Mouse (Mus musculus) kidney, postnatal 25 days (tissue): ENCODE measurements around the gene Phox2a.

Experiments used
- DNase-seq, 2 experiments: peaks; one replicate each; pipeline ENCODE4 v3.0.0; 2021; ENCODE audit warnings: mixed read lengths in 2 of 2

Phox2a gene

DNA sequence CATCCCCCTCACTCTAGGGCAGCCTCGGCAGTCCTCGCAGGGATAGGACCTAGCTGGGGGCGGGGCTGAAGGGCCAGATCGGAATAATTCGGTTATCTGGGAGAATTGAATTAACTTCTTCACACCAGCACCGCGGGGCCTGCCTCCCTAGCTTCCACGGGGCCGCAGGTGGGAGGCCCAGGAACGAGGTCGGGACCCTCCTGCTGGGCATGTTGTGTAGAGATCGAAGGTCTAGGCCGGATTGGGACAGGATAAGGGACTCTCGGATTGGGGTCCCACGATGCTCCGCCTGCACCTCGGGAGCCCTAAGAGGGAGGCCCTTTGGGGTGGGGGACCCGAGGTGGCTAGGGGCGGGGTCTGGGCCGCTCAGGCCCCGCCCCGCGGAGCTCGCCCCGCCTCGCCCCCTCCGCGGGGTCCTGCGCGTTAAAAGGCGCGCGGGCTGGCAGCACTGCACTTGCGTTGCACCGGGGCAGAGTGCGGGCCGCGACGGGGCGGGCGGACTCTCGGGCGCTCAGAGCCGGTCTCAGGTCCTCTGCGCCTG, at the start of gene Phox2a:
Gene Phox2a, plus strand, starts transcription at position 453 of the 541 bp plus-strand sequence.
- no peak for DNase-seq

DNA sequence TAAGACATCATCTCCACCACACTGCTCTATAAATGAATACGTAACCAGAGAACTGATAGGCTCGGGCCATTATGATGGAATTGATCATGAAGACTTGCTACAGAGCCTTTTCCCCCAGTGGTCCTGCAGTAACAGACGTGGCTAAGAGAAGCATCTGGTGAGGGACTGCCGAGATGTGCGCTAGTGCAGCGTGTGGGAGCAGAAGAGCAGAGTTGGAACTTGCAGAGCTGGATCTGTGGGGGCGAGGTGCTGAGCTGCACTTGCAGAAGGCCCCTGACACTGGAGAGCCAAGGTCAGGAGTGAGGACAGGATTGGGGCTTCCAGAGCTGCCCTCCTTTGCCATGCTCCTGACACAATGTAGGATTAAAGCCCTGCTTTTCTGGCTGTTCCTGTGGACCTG, 48.1 kb upstream of the Phox2a start:
- no peak for DNase-seq

DNA sequence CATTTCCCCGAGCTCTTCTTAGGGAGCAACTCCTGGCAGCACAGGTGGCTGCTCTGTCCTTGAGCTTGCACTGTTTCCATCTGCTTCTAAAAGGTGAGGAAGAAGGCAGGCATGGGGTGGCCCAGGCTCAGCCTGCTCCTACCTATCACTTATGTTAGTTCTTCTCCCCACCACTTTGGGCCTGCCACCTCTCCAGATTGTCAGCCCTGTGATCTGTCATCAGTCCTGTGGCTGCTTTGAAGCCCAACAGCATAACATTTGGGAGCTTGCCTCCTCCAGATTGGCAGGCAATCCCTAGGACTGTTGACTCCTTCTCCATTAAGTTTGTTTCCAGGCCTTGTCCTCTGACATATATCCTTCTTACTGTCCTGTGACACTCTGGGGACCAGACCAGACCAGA, 46.5 kb upstream of the Phox2a start:
- DNase-seq: no peak

DNA sequence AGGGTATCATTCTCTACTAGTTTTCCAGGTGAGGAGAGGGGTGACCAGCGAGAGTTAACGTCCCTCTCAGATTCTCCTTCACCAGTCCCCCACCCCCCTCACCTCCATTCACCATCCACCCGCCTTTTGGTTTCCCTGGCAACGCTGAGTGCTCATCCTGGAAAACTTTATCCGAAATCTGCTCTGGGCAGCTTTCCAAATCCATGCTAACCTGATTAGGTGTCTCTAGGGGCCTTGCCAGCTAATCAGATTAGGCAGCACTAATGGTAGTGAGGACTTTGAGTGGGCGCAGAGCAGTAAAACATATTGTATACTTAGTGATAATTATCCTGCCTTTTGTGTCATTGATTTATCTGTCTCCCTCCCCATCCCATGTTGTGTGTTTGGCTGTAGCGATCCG, 45.4 kb upstream of the Phox2a start:
- DNase-seq: no peak

DNA sequence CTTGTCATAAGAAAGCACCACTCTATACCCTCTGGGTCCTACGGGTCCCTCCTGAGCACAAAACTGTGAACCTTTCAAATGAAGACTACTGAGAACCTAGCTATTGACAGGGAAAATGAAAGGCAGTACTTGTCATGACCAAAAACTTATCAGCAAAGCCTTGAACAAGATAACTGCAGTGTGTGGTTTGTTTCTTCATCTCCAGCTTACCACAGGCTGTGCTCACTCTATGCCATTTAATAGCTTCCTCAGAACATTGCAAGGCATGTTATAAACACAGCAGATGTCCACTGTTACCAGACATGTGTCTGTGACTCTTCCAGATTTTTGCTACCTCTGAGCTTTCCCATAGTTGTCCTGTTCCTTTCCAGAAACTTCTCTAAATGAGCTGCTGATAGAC, 41.1 kb upstream of the Phox2a start:
- DNase-seq: no peak

DNA sequence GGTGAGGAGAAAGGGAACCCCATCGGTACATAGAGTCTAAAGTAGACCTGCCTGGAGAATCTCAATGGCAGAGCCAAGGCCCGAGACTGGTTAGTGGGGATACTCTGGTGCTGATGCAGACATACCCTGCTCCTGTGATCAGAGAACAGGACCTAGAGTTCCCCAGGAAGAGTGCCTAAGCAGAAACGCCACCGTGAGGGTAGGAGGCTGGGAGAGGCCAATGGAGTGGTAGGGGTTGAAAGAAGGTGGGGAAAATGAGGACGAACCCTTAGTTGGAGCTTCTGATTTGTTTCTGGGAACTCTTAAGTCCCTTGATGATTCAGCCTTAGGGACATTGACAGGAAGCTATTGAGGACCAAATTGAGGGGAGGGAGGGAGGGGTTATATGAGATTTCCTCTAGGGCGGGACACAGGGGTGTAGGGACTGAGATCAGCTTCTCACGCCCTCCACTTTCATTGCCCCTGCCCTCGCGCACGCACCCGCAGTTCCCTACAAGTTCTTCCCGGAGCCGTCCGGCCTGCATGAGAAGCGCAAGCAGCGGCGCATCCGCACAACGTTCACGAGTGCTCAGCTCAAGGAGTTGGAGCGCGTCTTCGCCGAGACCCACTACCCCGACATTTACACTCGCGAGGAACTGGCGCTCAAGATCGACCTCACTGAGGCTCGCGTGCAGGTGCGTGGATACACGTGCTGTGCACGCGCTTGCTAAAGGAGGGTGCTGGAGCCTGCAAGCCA, 2.4 kb downstream of the Phox2a start:
- DNase-seq: peak in 1 of 2 experiments; percentile 48

DNA sequence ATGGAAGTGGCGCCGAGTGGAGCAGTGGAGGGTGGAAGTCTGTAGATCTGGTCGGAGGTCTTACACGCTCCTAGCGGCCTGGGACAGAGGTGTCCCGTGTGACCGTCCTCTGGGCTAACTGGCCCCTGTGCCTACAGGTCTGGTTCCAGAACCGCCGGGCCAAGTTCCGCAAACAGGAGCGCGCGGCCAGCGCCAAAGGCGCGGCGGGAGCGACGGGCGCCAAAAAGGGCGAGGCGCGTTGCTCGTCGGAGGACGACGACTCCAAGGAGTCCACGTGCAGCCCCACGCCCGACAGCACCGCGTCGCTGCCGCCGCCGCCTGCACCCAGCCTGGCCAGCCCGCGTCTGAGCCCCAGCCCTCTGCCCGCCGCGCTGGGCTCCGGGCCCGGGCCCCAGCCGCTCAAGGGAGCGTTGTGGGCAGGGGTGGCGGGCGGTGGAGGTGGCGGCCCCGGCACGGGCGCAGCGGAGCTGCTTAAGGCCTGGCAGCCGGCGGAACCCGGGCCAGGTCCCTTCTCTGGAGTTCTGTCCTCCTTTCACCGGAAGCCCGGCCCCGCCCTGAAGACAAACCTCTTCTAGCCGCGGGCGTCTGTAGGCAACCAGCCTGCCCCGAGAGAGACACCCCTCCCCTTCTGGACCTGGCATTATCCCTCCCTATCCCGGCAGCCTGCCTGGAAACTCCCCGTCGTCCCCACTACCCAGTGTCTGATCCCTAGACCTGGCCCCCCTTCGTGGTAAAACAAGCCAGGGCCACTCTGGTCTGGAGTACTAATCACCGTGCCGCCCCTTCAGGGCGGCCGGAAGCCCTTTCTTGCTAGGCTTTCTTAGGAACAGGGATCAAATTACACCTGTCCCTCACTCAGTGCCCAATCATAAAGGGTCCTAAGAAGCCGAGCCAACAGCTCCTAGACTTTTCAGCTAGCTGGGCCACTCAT, 3.7 kb downstream of the Phox2a start:
- DNase-seq: peak; percentile 47 to 76

DNA sequence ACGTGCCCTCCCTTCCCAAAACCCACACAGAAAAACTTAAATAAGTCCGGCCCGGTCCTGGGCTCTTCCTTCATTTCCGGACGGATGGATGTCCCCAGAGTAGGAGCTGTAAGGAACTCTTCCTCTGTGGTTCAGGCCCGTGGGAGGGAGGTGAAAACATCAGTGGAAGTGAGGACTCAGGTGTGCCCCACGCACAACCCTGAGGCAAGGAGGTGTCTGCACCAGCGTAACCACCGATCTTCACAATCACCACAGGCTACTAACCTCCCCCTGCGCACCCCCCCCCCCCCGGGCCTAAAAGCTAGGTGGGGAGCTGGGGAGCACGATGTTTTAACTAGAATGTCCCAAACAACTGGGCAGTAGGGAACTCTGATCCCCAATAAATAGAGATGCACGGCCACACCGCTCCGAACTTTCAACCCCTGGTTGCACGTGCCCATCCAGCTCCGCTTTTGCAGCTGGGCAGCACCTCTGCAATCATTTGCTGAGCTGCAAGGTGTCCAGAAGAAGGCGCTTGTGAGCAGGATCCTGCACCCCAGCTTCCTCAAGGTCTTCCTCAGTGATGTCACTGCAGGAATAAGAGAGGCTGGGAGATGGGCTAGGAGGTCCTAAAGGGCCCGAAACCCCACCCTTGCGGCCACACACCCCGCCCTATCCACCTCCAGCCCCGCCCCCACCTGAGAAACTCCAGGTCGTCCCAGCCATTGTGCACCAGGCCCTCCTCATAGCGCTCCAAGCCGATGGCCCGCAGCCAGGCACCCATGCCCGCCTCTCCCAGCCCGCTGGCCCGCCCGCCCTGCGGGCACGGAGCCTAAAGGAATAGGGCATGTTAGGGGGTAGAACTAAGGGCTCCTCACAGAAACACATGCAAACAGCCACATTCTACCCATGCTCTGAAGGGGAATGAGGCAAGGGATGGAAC, 5.0 kb downstream of the Phox2a start:
- DNase-seq: peak; percentile 66 to 84

DNA sequence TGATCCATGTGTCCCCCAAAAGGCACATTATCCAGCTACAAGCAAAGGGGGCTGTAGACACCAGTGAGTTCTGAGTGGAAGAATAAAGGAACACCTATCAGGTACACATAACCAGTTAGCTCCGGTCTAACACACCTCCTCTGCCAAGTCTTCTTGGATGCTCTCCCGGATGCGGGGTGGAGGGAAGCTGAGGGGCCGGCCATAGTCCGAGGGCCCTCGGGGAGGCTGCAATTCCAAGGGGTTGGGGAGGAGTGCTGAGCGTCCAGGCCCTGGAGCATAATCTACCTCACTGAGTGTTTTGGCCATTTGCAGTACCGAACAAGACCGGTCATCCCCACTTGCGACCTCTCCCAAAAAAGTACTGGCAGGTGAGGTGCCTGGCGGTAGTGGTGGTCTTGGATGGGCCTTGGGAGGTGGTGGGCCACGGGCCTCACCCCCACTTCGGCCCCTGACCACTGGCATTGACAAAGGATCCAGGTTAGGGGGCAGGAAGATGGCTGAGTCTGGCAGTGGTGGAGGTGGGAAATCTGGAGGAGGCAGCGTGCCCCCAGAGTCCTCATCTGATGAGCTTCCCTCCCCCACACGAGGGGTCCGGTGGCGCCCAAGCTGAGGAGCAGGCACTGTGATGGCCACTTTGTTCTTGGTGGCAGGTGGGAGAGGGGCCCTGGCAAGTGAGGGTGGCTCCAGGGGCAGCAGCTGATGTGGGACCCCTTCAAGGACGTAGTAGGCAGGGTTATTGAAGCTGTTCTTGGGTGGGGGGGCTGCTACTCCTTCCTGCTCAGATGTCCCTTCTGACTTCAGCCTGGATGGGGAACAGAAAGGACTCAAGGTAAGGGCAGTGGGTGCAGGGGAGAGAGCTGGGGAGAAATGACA, 5.9 kb downstream of the Phox2a start:
- DNase-seq: peak; percentile 63 to 89

DNA sequence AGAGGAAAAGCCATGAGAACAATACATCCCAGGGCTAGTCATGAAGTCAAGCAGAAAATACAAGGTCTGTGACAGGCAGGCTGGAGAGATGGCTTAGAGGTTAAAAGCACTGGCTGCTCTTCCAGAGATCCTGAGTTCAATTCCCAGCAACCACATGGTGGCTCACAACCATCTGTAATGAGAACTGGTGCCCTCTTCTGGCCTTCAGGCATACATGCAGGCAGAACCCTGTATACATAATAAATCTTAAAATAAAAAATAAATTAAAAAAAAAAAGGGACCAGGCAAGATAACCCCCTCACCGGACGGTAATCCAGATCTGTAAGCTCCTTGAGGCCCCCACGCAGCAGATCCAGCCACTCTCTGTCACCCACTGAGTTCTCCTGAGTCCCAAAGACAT, 12.3 kb downstream of the Phox2a start:
- DNase-seq: no peak

DNA sequence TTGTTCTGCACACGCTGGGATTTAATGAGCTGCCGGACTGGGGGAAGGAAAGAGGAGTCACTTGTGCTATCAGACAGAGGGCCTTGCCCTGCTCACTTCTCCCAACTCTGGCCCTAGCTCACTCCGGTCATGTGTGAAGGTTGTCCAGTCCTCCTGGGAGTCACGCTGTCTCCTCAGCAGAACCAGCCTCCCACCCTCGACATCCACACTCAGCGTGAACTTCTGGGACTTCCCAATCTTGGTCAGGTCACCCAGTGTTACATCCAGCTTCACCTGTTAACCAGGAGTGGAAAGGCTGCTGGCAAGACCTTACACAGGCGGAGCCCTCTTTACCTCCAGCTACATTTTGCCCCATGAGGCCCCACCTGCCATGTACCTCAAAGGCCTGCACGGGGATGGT, 13.3 kb downstream of the Phox2a start:
- DNase-seq: no peak

DNA sequence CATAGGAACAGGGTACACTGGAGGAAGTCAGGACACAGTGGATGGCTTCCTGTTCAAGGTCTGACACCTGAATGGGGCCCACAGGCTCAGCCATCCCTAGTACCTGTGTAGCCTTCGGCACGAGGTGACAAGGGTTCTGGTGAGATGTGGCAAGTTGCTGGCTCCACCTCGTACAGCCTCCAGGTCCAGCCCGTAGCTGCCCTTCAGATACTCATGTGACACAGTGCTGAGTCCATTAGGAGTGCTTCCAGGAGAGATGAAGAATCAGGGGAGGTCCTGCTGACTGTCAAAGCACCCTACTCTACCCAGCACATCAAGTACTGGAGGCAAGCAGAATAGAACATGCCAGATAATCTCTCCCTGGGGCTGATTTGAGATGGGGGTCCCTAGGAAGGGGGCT, 14.3 kb downstream of the Phox2a start:
- DNase-seq: peak in 1 of 2 experiments; percentile 29

DNA sequence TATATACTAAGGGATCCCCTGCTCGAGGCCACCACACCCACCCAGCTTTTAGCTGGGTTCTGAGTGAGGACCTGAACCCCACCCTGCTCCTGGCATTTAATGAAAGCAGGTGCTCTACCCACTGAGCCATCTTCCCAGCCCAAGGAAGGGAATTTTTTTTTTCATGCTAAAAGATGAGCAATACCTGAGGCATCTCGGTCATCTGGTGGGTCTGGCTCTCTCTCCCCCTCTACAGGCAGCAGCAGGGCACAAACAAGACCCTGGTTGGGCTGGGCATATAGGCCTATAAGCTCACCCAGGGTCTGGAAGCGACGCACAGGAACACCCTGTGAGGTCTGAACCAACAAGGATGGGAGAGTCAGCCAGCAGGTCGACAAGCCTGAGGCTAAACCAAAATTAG, 15.2 kb downstream of the Phox2a start:
- no peak for DNase-seq

DNA sequence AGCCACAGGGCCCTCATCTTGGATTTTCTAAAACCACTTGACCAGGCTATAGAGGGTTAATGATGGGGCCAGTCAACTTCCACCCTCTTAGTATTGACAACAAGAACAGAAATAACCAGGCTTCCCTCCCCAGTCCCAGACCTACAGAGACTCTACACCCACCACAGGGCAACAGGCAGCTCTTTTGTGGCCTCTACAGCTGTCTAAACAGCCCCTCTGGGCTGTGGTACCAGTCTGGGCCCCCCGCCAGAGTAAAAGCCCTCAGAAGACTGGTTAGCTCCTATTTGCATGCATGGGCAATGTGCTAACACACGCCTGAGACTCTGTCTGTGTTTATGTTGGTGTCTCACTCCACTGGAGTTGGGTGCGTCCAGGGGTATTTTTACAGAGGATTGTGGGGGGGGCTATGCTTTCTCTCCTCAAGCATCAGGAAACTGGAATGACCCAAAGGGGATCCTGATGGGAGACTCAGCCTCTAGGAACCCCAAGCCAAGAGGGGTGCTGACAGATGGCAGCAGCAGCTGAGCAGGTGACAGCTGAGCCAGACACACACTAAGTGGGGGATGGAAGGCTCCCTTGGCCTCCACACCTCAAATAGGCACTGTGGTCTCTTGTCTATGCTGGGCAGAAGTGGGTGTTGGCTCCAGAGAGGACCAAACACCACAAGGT, 15.9 kb downstream of the Phox2a start:
- DNase-seq: no peak

DNA sequence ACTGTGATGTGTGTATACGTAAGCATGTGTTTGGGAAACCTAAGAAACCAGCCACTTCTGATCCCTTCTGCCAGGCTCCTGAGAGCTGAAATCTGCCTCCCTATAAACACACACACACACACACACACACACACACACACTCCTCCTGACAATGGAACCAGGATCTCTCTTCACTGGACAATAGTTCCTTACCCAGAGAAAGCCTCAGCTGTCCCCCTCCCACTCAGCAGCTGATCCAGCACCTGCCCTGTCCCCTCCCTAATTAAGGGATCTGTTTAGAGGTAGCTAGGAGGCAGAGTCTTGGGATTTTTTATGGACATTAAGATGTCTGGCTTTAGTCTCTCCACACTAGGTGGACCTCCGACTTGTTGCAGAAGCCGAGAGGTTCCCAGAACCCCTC, 16.8 kb downstream of the Phox2a start:
- no peak for DNase-seq

DNA sequence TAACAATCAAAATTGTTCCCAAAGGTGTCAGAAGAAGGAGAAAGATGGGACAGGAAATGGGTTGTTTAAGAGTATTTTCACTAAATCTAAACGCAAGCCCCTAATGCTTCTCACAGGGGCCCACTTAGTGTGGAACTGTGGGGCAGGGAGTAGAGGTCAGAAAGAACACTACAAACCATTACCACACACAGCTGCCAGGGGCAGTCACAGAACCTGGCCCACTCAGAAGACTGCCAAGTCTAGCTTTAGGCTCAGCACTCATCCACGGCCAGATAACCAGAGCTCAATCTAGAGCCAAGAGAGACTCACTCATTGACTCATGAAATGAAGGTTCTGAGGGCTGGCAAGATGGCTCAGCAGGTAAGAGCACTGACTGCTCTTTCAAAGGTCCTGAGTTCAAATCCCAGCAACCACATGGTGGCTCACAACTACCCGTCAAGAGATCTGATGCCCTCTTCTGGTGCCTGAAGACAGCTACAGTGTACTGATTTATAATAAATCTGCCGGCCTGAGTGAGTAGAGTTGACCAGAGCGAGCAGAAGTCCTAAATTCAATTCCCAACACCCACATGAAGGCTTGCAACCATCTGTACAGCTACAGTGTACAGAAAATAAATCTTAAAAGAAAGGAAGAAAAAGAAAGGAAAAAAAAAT, 17.5 kb downstream of the Phox2a start:
- no peak for DNase-seq

DNA sequence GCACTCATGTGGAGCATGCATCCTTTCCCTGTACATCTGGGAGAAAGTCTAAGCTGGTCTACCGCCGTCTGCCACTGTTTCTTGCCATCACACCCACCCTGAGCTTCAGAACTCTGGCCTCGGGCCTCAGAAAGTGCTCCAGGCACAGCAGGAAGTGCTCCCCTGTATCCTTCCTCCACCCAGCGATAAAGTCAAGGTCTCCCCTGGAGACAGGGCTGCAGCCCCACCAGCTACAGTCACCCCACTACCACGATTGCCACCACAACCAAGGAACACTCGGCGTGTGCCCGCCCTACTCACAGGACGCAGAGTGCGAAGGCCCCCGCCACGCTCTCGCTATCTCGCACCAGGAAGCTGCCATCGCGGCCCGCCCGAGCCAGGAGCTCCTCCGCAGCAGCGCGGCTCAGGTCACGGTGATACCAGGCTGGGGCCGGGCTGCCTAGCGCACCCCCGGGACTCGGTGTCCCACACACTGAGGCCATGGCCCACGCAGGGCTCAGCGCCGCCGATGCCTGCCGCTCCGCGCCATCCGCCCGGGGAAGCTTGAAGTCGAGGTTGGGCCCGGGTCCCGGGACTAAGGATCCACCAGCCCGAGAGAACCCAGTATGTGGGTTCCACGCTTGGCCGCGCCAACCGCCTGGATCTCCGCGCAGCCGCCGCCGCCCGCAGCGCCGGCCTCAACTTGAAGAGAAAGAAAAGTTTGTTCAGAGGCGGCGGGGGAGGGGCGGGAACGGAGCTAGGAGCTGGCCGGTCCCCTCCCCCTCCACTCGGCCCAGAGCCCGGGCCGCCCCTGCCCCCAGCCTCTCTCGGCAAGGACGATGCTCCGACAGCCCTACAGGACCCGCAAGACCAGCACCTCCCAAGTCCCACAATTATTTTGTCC, 18.4 kb downstream of the Phox2a start:
- peak; percentile 83 to 87 for DNase-seq

DNA sequence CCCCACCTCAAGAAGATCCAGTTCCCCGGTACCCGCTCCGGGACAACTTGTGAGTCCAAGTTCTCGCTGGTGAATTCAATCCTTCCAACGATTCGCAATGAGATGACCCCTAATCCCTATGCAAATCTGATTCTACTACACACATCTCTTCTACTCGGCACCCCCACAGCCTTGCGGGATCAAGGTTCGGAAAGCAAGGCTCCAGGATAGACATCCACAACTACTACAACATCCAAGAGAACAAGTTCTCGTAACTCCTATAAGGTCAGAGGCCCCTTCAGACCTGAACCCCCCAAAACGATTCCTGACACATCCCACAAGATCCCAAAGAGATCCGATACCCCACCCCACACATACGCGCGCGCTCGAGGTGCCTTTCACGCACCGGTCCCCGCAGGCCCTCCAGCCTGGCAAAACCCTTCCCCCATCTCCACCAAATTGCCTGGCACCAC, 19.1 kb downstream of the Phox2a start:
- DNase-seq: peak in 1 of 2 experiments; percentile 29
